Mouse (Mus musculus) stomach, postnatal 0 days (tissue): ENCODE data around the gene Cap1.

Experiments
- CTCF ChIP-seq: IDR thresholded peaks from 2 replicates; pipeline ENCODE4 v1.5.1; 2016; ENCODE audit warnings: antibody characterized with exemption, low read depth, mild to moderate bottlenecking, moderate library complexity
- EP300 ChIP-seq: optimal IDR thresholded peaks from 2 replicates; pipeline ENCODE3; 2016; ENCODE audit warnings: antibody characterized with exemption

GRCm38 (mm10) chr4:122835530-122836402 is 50.1 kb downstream of the Cap1 start, which contains the start of gene Ppt1:
- TF ChIP-seq CTCF (peak; percentile 56), EP300 (no peak)
